Mouse (Mus musculus) lung, adult 2 months (tissue): ENCODE measurements around the gene Tnk1.

Experiments
- CTCF ChIP-seq: fragments of 200-500 bp; IDR thresholded peaks from 2 replicates; pipeline ENCODE4 v1.5.1; 2011; ENCODE audit warnings: mild to moderate bottlenecking, low read length, control low read depth; ENCODE audit not compliant: insufficient read depth
- POLR2A ChIP-seq: fragments of 200-500 bp; IDR thresholded peaks from 2 replicates; pipeline ENCODE4 v1.6.1; 2011; ENCODE audit warnings: low read depth, mild to moderate bottlenecking, control low read depth, low read length, borderline replicate concordance; ENCODE audit errors: extremely low read depth

DNA sequence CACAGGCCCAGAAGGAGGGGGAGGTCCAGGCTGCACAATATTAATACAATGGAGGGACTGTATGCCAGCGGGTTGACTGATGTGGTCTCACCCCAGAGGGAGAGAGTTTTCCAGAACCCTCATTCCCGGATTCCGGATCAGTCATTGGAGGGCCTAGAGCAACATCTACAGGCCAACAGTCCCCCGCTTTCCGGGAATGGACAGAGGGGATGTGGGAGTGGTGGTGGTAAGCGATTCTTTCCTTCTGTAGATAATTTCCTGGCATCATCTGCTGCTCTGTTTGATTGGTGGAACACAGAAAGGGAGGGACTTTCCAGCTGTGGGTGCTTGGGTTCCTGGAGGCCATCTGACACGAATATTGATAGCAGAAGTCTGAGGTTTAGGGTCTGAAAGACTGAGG lies 17.7 kb upstream of the Tnk1 start:
- peak; percentile 54; the same call in 1 of the 2 replicates for TF ChIP-seq POLR2A
- TF ChIP-seq CTCF, result 0 out of 2 replicates have a peak, but pooled peaks have one; percentile 18
